Mouse (Mus musculus): ENCODE data around the gene Rbfox2. TPM values are rescaled to one million over a fixed set of nuclear protein-coding genes. Genes with fewer than 3 reads are reported as not detected.

Rbfox2 gene
- polyA plus RNA-seq, 1 experiment from 2014 or later: 119 TPM

- Histone ChIP-seq H3K27me3 (no peaks in the 10 kb centered on the region), H3K27ac (no peak overlapping the region), H3K4me1 (peaks cover 13% of the 10 kb centered on the region), H3K4me2 (no peak overlapping the region), H3K9ac (no peak overlapping the region), H3K36me3 (replicated peaks) (no peaks in the 10 kb centered on the region), H3K9me3 (no peaks in the 10 kb centered on the region), H3K4me3 (replicated peaks) (no peak overlapping the region)
- ATAC-seq (ENCODE audit: low FRiP score): no peak
- WGBS: 76% methylated on average over 11 of the region's 11 CpGs
These were observed 270.4 kb downstream of the Rbfox2 start for GRCm38 (mm10) chr15:77036320-77036988.

- no peaks in the 10 kb centered on the region for H3K9me3 ChIP-seq
- H3K4me2 ChIP-seq: no peak overlapping the region
- H3K4me3 ChIP-seq (replicated peaks): no peak overlapping the region
- no peak for ATAC-seq (ENCODE audit: low FRiP score)
- WGBS: 90% methylated on average over 3 of the region's 3 CpGs
- no peaks in the 10 kb centered on the region for H3K27me3 ChIP-seq
- no peaks in the 10 kb centered on the region for H3K36me3 ChIP-seq (replicated peaks)
- H3K4me1 ChIP-seq: peaks cover 13% of the 10 kb centered on the region
- no peak overlapping the region for H3K27ac ChIP-seq
- H3K9ac ChIP-seq: no peak overlapping the region
These were observed 271.2 kb downstream of the Rbfox2 start for GRCm38 (mm10) chr15:77035643-77036042.

- 87% methylated on average over 6 of the region's 6 CpGs for WGBS
- Histone ChIP-seq H3K9ac (no peak overlapping the region), H3K9me3 (no peaks in the 10 kb centered on the region), H3K4me3 (replicated peaks) (no peak overlapping the region), H3K4me1 (peaks cover 13% of the 10 kb centered on the region), H3K27me3 (no peaks in the 10 kb centered on the region), H3K36me3 (replicated peaks) (no peaks in the 10 kb centered on the region), H3K4me2 (no peak overlapping the region), H3K27ac (no peak overlapping the region)
- ATAC-seq (ENCODE audit: low FRiP score): no peak
These were observed 272.3 kb downstream of the Rbfox2 start for GRCm38 (mm10) chr15:77034526-77034925.

GRCm38 (mm10) chr15:77031271-77031670 lies 275.5 kb downstream of the Rbfox2 start:
- Histone ChIP-seq H3K27me3 (no peaks in the 10 kb centered on the region), H3K4me2 (no peak overlapping the region), H3K9me3 (no peaks in the 10 kb centered on the region), H3K27ac (no peak overlapping the region), H3K4me1 (peaks cover 7% of the 10 kb centered on the region), H3K9ac (no peak overlapping the region), H3K36me3 (replicated peaks) (no peaks in the 10 kb centered on the region), H3K4me3 (replicated peaks) (no peak overlapping the region)
- WGBS: 45% methylated on average over 3 of the region's 3 CpGs
- no peak for ATAC-seq (ENCODE audit: low FRiP score)

GRCm38 (mm10) chr15:77029331-77029991 lies 277.3 kb downstream of the Rbfox2 start:
- Histone ChIP-seq H3K36me3 (replicated peaks) (no peaks in the 10 kb centered on the region), H3K4me3 (replicated peaks) (no peak overlapping the region), H3K9me3 (no peaks in the 10 kb centered on the region), H3K4me2 (peak overlapping the region; percentile 9; the same call in 1 of the 2 replicates), H3K27ac (no peak overlapping the region), H3K9ac (no peak overlapping the region), H3K27me3 (no peaks in the 10 kb centered on the region), H3K4me1 (peaks cover 15% of the 10 kb centered on the region)
- peak; percentile 46; the same call in 1 of the 2 replicates for ATAC-seq (ENCODE audit: low FRiP score)
- 31% methylated on average over 7 of the region's 7 CpGs for WGBS

Other genes with a start within 250 kb of the Rbfox2 start
- not detected in 2 replicates for gene Apol7a, start 92.1 kb upstream of the Rbfox2 start, polyA plus RNA-seq (2016; fragmentation: Nextera tagmentation; extraction: Ambion mirVana)
- not detected in 2 replicates for gene Apol9a, start 104.1 kb upstream of the Rbfox2 start, polyA plus RNA-seq (2016; fragmentation: Nextera tagmentation; extraction: Ambion mirVana)
- gene Apol7b, start 140.5 kb upstream of the Rbfox2 start, polyA plus RNA-seq (2016; fragmentation: Nextera tagmentation; extraction: Ambion mirVana): not detected in 2 replicates
- not detected in 2 replicates for gene Apol10a, start 170.0 kb upstream of the Rbfox2 start, polyA plus RNA-seq (2016; fragmentation: Nextera tagmentation; extraction: Ambion mirVana)
- not detected in 2 replicates for gene Apol11a, start 201.3 kb upstream of the Rbfox2 start, polyA plus RNA-seq (2016; fragmentation: Nextera tagmentation; extraction: Ambion mirVana)
- gene Apol7c, start 226.3 kb upstream of the Rbfox2 start, polyA plus RNA-seq (2016; fragmentation: Nextera tagmentation; extraction: Ambion mirVana): not detected in 2 replicates

All from forebrain, embryonic 12.5 days (tissue).